Mouse (Mus musculus) left cerebral cortex, postnatal 25 days (tissue): ENCODE measurements around the gene Kif26a. TPM values are rescaled to one million over a fixed set of nuclear protein-coding genes. Genes with fewer than 3 reads are reported as not detected.

Experiments used
- DNase-seq, 2 experiments: peaks; one replicate each; pipeline ENCODE4 v3.0.0; 2022; ENCODE audit warnings: low spot score in 2 of 2, mixed read lengths in 1 of 2
- intact Hi-C: fragments of 180-260 bp; cut with DNase I; formaldehyde crosslinking; loops from one replicate; pipeline ENCODE4 v1.15.1; 2025
- total RNA-seq, 2 experiments: library from RNA; stranded (reverse); gene quantifications; 2 replicates each; pipeline ENCODE4 v1.2.3; 2021

The Kif26a gene
- total RNA-seq, 2 experiments from 2014 or later, result 4.6 to 4.8 TPM

DNA sequence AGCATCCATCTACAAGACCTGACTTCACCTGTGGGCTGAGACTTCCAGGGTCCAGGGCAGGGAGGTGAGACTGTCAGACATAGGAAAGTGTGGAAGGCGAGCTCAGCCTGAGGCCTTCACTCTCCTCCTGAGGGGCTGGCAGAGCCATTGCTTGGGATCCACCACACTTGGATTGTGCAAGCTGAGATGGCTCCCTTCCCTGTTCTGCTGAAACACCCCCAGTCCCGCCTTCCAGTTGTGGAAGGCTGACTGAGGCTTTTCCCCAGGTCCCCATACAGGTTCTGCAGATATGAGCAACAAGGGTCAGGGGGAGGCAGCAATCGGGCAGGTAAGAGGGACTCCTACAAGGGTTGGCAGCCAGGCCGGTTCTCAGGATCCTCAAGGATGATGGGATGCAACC, 17.5 kb upstream of the Kif26a start:
- intact Hi-C loops, result no loop called here
- DNase-seq, result no peak

GRCm38 (mm10) chr12:112129300-112129856, 16.6 kb upstream of the Kif26a start:
- intact Hi-C loops, result no loop called here
- DNase-seq, result no peak

GRCm38 (mm10) chr12:112130161-112130860, 15.7 kb upstream of the Kif26a start:
- intact Hi-C loops, result no loop called here
- peak in 1 of 2 experiments; percentile 11 for DNase-seq

DNA sequence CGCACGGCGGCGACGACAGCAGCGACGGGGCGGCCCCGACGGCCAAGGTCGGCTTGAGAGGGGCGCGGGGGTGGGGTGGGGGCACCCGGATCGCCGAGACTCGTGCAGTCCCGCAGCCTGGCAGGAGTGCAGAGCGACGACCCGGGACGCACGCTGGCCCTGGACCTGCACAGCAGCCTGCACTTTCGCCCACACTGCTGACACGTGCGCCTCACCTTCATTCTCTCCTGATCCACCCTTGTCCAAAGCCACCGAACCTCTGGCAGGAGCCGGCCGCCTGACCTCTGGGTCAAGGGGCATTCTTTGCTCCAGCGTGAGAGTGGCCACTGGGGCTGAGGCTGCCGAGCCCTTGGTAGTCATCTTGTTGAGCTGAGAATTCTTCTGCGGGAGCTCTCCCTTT, 15.1 kb upstream of the Kif26a start:
- intact Hi-C loops, result no loop called here
- no peak for DNase-seq

DNA sequence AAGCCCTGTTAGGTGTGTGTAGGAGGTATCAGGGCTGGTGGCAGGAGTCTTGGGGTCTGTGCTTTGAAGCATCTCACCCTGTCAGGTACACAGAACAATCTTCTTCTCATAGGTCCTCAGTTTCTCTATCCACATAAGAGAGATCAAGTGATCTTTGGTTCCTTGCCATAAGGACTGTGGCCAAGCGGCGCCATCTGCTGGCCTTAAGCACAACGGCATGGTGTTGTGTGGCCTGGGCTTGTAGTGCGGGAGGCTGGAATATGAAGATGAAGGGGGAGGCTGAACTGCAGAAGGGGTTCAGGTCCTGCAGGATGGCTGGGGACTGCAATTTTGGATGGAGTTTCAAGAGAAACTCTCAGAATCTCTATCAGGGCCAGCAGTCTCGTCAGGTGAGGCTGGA, 5.8 kb upstream of the Kif26a start:
- intact Hi-C loops, result loop anchor here (1.0 to 10.0 kb wide), 2 partner anchors 27 to 485 kb away; partner anchors contain the start of gene Adssl1
- peak; percentile 65 to 68 for DNase-seq

GRCm38 (mm10) chr12:112140745-112141144, 5.3 kb upstream of the Kif26a start:
- intact Hi-C loops, result loop anchor here (1.0 to 10.0 kb wide), 2 partner anchors 27 to 484 kb away; partner anchors contain the start of gene Adssl1
- DNase-seq, result no peak

- DNase-seq, result no peak
- intact Hi-C loops, result loop anchor here (10.0 kb wide), 1 partner anchor 484 kb away; the partner anchor contains the start of gene Adssl1
Measured at GRCm38 (mm10) chr12:112141300-112141699, 4.7 kb upstream of the Kif26a start.

DNA sequence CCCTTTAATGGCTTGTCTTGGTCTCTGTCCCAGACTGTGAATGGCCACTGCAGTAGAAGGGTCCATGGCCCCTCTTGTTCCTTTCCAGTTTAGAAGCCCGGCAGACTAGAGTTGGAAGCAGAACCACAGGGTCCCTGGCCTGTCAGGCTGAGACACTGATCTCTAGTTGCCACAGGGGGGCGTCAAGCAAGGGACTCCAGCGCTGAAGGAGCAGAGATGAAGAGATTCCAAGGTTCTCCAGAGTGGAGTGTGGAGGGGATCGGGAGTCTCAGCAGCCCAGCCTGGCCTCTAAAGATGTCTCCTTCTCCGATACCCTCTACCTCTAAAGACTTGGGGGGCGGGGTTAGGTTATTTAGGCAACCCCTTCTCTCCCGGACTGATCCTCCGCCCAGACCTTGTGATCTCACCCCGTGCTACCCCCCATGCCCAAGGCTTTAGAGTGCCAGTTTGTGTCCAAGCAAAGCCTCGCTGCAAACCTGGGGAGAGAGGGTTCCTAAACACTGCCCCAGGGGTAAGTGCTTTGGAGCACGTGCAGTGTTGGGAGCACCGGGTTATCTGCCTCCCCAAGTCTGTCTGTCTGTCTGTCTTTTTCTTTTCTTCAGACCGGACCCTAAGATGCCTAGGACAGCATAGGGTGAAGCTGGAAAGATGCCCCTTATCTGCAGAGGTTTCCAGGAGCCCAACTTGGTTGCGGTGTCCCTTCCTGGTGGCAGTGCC, 2.7 kb upstream of the Kif26a start:
- intact Hi-C loops, result loop anchor here (10.0 kb wide), 1 partner anchor 482 kb away; the partner anchor contains the start of gene Adssl1
- DNase-seq, result peak; percentile 31 to 32

GRCm38 (mm10) chr12:112143833-112144201, 2.2 kb upstream of the Kif26a start:
- intact Hi-C loops, result loop anchor here (10.0 kb wide), 1 partner anchor 481 kb away; the partner anchor contains the start of gene Adssl1
- peak in 1 of 2 experiments; percentile 15 for DNase-seq

DNA sequence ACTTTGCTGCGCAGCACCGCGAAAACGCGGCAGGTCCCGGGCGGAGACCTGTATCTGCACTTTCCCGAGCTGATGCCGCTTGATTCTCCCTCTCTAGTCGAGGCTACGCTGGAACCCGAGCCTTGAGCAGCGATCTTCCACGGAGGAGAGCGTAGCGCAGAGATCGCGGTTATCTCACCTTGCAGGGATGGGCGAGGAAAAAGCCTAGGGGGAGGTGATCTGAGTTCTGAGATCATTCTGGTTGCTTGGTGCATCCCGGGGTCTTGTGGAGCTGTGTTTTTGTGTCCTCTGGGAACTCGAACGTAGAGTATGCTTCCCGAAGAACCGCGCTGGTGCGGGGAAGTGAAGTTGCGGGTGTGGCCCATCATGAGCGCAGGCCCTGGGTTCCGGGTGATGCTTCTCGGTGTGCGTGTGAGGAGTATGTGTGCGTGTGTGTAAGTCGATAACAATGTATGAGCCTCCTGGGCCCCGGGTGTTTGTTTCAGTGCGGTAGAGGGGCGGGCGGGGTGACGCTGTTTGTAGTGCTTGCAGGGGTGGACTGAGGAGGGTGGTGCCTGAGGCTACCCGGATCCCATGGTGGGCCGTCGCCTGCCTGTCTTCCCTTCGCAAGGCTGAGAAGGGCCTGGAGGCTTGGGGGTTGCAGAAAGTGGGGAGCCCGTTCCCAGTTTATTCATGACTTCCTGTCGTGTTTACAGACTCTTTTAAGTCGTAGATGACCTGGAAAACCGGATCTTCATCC, 1.5 kb upstream of the Kif26a start:
- intact Hi-C loops, result loop anchor here (1.0 to 10.0 kb wide), 4 partner anchors 307 to 480 kb away; partner anchors contain the start of gene Adssl1
- DNase-seq, result peak; percentile 6 to 27

GRCm38 (mm10) chr12:112145211-112145874, 665 bp upstream of the Kif26a start:
- intact Hi-C loops, result loop anchor here (1.0 to 10.0 kb wide), 4 partner anchors 306 to 479 kb away; partner anchors contain the start of gene Adssl1

DNA sequence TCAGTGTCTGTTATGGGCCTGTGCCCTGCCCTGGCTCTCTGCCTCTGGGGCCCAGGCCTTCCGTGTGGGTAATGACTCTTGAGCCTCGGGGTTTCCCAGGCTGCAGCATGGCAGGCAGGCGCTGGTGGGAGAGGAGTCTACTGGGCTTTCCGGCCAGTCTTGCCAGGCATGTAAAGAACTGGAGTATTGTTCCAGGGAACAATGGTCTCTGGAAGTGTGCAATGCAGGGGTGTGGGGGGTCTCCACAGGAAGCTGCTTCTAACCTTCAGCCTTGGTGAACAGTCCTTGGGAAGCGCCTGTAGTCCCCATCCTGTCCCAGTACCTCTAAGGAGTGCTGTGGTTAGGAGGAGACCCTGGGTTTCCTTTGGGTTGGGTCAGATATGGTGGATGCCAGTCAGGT, 1.4 kb downstream of the Kif26a start:
- intact Hi-C loops, result loop anchor here (10.0 kb wide), 1 partner anchor 477 kb away; the partner anchor contains the start of gene Adssl1
- DNase-seq, result no peak

More at GRCm38 (mm10) chr12:112145211-112145874, 665 bp upstream of the Kif26a start:
- DNase-seq, result peak; percentile 83 to 84

- DNase-seq, result no peak
- intact Hi-C loops, result no loop called here
Measured at GRCm38 (mm10) chr12:112150011-112150410, 4.0 kb downstream of the Kif26a start.

DNA sequence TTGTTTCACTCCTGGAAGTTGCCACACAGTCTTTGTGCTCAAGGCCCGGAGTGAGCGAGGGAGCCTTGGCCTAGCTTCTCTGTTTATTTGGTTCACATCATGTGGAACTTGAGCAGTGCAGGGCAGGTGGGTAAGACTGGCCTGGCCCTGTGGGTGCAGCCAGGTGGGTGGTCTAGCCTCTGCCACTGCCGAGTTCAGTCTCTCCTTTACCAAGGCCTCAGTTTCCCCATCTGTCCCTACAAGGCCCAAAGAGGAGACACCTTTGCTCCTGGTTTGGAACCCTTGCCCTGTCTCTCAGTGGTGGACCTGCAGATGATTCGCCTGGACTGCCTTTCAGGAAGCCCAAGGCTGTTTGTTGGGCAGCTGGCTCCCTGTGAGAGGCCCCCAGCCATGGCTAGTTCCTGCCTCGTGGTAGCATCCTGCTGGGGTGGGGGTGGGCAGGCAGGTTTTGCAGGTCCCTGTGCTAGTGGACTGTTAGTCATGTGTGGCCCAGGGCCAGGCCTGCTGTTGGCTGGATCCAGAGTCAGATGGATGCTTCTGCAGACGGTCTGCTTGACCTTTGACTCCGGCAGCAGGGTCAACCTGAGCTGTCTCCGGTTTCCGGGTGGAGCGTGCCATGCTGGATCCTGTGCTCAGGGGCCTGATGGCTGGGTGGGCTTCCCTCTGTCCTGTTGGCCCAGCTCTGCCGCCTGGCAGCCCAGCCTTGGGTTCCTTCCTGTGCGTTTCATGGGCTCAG, 5.4 kb downstream of the Kif26a start:
- intact Hi-C loops, result no loop called here
- DNase-seq, result no peak

DNA sequence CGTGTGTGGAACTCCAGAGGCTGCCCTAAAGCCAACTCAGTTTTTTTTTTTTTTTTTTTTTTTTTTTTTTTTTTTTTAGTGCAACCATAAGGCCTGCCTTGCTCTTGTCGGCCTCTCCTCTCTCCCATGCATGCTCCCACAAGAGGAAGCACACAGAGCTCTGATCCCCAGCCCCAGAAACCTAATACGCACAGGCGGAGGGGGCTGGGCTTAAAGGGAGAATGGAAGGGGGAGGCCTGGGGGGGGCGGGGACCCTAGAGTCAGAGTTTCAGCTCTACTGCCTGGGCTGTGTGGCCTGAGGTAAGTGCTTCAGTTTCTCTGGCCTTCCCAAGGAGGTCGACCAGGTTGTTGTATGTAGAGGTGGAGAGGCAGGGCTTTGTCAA, 6.0 kb downstream of the Kif26a start:
- intact Hi-C loops, result no loop called here
- no peak for DNase-seq

DNA sequence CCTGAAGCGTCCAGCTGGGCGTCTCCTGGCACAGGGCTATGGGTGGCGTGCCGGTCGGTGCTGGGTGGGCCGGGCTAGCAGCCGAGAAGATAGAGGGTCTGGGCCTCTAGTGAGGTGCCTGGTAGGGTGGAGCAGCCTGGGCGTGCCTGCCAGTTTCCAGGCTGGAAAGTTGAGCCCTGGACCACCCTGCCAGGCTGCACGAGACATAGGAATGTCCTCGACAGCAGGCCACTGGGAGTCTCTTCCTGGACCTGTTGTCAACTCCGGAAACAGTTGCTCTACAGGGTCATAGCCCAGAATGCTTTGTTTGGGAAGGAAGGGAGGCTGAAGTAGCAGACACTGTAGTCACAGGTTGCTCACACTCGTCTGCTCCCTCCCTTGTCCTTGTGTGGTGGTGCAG, 7.6 kb downstream of the Kif26a start:
- intact Hi-C loops, result no loop called here
- DNase-seq, result no peak

- DNase-seq, result no peak
- intact Hi-C loops, result no loop called here
Measured at GRCm38 (mm10) chr12:112154476-112154875, 8.5 kb downstream of the Kif26a start.
